Mouse (Mus musculus) left cerebral cortex, postnatal 10 days (tissue): ENCODE measurements at regions not wholly inside any gene's neighbourhood (a gene's known extent, or its start where the extent isn't known, plus 50 kb on each side); places are given as distances from the start of the nearest gene placed in this dataset.

ENCODE experiments used
- DNase-seq, 2 experiments: peaks; one replicate each; pipeline ENCODE4 v3.0.0; 2021 to 2022; ENCODE audit warnings: low spot score in 2 of 2, mixed read lengths in 1 of 2; ENCODE audit errors: extremely low spot score in 1 of 2
- intact Hi-C: fragments of 180-260 bp; cut with DNase I; formaldehyde crosslinking; loops from one replicate; pipeline ENCODE4 v1.15.1; 2025

DNA sequence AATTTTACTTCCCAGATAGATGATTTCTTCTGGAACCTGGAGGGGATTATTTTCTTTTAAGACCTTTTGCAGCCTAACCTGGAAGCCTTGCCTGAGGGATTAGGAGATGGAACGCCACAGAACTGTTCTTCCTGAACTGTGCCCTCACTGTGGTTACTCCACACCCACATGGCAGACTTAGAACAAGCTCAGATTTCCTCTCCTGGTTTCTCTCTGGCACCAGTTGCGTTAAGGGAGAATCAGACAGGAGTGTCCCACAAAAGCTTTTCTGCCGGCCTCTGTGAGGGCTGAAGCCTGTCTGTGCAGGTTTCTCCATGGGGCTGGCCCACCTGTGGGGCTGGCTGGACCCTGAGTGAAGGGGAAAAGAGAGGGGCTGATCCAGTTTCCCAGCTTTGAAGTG lies 500.1 kb upstream of the Btbd3 start:
- no peak for DNase-seq
- intact Hi-C loops: no loop called here

DNA sequence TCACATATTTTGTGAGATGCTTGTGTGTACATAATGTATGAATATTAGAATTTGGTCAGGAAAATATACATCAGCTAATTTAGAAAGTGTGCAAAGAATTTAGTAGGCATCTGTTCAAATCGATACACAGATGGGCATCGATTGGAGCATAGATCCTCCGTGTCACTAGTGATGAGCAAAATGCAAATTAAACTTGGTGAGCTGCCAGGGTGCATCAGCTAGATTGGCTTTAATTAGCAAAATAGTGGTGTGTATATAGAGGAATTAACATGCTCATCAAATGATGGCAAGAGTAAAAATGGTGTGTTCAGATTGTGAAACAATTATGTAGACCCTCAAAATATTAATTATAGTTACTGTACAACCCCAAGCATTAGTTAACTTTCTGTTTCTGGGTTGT lies 501.9 kb upstream of the Btbd3 start:
- no peak for DNase-seq

DNA sequence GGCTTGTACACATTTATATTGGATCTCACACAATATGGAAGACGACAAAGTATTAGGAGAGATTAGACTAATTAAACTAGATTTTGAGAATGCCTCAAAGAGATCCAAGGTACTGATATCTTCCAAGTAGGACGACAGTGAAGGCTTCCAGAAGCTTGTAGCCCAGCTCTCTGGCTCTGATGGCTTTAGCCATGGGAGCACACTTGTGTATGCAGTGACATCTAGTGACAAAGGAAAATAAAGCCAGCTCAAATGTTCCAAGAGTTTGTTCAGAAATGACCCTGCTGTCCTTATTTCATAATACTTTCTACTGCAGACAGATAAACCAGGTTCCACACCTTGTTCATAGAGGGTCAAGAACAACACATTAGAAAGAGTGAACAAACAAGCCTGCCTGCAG lies 524.0 kb upstream of the Btbd3 start:
- intact Hi-C loops: loop anchor here (2.0 to 10.0 kb wide), 3 partner anchors 616 to 1248 kb away; partner anchors contain the start of gene Jag1
- DNase-seq: peak; percentile 28 to 48

More for the DNA sequence above, 501.9 kb upstream of the Btbd3 start:
- intact Hi-C loops: no loop called here

DNA sequence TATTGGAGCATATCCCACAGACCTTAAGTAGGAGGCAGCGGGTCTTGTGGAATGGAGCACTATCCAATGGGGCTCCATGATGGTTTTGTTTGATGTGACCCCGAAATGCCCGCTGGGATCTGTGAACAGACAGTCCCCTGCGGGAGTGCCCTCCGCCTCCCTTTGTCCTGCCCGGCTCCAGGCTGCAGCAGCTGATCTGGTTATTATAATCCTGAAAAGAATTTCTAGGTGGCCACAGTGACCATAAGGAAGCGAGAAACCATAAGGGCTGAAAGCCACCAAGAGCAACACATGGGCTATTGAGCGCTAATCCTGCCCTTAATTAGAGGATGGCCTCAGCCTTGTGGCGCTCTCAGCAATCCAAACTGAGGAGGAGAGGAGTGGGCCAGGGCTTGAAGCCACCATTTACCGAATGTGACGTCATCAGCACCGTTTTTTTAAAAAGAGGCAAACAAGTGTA lies 525.9 kb upstream of the Btbd3 start:
- intact Hi-C loops: loop anchor here (10.0 kb wide), 1 partner anchor 1246 kb away; no protein-coding TSS in a partner anchor
- DNase-seq: no peak

DNA sequence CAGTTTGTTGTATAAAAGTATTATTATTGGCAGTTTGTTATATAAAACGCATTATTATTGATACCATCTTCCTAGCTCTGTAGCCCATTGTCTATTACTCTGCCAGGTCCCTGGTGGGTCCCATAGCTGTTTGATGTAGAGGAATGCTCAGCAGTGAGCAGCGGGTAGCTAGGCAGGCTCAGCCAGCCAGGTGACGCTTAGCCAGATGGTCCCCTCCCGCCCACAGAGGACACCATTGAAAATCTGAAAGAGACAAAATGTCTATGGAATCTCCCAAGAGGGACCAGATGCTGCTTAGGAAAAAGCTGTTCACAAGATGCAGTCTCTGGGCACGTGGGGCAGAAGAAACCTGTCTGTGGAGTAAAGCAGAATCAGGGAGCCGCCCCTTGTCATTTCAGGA lies 526.5 kb upstream of the Btbd3 start:
- peak; percentile 27 for DNase-seq
- intact Hi-C loops: loop anchor here (10.0 kb wide), 1 partner anchor 1245 kb away; no protein-coding TSS in a partner anchor

DNA sequence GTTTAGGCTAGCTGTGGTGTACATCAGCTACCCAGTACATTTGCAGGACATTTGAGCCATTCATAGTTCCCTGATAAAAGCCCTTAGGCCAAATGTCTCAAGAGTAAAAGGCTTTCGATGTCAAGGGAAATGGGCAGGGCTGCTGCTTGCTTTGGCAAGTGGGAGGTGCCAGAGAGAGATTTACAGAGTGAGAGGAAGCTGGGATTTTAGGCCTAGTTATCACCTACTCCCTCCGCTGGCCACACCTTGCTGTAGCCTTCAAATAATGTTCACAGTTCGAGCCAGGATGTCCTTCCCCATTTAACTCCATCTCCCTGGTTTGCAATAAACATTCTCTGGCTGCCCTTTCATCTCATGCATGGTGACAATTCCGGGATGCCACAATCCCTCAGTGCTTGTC lies 527.2 kb upstream of the Btbd3 start:
- intact Hi-C loops: no loop called here
- DNase-seq: peak in 1 of 2 experiments; percentile 22

DNA sequence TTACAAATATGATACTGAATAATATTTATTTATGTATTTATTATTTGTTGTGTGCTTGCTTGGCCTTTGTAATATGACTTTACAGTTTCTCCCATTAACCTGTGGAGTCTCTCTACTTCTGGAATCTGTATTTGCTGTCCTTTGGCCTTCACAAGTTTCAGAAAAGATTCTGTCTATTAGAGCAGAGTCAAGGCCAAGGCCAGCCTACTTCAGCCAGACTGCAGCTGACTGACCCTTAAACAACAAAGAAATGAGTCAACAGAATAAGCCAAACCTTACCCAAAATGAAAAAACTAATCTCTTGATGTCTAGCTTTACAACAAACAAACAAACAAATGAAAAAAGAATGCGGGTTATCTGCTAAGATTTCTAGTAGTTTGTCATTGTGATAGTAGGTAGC lies 532.7 kb upstream of the Btbd3 start:
- intact Hi-C loops: no loop called here
- no peak for DNase-seq

DNA sequence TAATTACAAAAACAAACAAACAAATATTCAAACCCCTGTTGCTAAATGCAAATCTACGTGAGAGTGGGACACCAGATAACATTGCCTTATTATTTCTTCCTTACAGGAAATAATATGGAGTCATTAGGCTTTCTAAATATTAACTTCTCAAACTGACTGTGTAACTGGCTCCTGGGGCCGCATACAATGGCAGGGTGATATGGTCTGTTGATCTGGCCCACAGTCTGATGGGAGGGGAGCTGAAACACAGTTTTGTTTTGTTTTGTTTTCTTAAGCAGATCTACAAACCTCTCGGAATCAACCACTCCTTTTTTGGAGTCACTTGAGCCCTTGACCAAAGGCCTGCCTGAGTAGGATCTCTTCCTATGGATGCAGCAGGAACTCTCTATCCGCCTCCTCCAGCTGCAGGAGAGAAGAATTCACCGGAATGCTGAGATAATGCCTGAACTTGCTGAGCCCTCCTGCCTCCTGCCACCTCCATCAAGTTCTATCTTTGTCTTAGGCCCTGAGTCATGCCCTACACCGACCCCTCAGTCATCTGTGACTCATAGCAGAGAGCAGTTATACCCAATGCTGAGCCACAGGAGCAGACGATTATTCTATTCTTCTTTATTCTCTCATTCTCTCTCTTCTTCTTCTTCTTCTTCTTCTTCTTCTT lies 534.5 kb upstream of the Btbd3 start:
- DNase-seq: no peak
- intact Hi-C loops: no loop called here

DNA sequence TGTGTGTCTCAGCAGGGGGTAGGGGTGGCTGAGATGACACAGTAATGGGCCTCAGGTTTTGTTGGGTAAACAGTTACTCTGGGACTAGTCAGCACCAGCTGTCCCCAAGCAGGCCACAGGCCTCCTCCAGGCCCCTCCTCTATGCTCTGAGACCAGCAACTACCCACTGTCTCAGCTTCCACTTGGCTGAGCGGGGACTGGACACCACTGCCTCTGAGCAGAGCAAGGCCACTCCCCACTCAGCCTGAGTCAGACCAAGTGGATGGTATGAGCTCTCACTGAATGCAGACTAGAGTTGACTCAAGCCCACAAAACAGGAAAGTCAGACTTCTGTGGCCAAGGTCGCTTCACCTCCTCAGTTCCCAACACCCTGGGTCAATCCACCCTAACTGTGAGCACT lies 540.5 kb upstream of the Btbd3 start:
- intact Hi-C loops: no loop called here
- DNase-seq: no peak

DNA sequence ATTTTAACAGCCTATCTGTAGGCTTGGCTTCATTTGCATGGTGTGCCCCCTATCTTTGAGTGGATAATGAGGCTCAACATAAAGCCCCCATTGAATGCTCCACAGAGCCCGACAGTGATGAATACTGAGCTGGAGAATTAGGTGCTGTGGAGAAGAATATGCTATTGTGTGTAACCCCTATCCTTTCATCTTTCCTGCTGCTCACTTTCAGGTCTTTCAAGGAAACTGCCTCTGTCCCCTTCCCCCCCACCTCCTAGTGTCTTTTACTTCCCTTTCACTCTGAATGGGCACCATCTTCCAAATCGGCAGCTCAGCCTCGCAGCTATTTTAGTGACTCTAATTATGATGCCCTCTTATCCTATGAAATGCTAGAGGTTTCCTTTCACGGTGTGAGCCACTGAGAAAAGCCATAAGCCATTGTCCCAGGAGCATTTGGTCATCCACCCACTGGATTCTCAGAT lies 549.8 kb upstream of the Btbd3 start:
- no peak for DNase-seq
- intact Hi-C loops: no loop called here

DNA sequence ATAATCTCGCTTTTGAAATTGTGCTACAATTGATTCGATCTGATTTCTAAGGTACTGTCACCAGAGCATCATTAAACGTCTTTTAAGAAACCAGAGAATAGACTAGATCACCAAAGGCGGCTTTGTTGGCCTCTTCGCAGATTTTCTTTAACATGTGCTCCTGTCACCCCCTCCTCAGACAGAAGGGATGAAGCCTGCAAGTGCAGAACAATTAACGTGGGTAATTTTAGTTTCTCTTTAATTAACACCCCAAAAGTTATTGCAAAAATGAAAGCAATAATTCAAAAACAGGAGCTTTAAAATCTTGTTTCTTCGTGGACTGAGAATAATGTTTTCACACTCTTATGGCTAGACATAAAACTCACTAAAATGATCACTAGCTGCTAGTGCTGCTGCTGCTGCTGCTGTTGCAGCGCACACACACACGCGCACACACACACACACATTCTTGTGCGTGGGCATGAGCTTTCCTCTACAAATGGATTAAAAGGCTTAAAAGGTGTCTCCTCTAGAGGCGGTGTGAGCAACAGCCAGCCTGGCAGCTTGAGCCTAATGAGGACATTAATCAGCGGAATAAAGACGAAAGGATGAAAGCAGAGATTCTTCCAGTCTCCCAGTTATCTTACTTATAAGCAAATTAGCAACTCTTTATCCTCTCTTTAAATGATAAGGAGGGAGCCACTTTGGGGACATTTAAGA lies 550.5 kb upstream of the Btbd3 start:
- intact Hi-C loops: no loop called here
- DNase-seq: peak in 1 of 2 experiments; percentile 33

DNA sequence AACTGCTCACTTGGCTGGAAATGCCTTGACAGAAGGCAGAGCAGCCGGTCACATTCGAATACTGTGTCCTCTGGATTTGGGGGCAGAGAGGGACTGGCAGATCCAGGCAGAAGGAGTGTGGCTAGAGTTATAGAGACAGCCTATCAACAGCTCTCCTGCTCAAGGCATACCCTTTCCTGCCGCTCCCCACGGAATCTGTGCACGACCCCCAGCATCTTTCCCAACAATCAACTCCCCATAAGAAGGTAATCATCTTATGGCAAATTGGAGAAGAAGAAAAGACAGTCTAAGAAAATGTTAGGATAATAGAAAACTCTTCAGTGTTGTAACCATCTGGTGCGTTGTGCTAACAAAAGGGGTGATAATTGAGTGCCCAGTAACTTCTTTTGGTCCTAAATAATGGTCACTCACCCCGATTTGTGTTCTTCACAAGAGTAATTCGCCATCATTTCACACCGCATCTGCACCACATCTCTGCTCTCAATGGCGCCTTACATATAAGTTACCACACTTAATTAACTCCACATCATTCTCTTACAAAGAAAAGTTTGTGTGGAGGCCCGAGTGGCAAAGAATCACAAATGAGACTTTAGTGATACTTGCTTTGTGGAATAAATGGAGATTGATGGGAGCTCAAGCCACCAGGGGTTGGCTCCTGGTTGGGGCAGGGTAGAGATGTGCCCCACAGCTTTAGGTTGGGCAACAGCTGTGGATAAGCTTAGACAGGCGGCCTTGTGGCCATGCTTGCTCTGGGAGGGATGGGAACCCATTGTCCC lies 551.2 kb upstream of the Btbd3 start:
- intact Hi-C loops: no loop called here

DNA sequence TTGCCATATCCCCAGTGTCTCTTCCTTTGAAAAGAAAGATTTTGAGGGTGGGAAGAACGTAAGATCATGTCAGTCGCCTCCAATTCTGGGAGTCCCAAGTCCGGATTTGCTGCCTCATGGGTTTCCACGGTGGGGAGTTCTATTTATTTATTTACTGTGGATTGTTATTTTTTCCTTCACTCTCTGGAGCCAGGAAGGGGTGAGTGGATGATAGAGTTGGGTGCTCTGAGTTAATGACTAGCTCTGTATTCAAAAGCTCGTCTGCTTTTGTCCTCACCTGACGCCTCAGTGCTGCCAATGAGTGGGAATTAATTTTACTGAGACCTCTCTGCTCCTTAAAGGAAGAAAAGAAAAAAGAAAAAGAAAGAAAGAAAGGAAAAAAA lies 551.8 kb upstream of the Btbd3 start:
- intact Hi-C loops: no loop called here
- no peak for DNase-seq

More for the DNA sequence above, 551.2 kb upstream of the Btbd3 start:
- no peak for DNase-seq

DNA sequence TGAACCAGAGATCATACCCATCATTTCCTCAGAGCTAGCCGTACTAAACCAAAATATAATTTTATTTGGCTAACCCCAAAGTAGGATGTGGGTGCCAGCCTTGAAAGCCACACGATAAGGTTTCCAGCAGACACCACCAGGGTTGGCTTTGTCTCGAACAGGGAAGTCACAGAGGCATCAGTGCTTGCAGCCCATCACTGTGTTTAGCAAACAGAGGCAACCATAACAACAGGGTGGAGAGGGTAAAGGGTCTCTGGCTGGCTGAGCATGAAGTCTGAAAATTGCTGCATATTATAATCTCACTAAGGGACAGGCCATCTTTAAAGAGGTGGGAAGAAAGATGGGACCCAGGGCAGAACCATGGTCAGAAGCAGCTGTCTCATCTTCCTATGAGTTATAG lies 552.3 kb upstream of the Btbd3 start:
- intact Hi-C loops: no loop called here
- DNase-seq: no peak

DNA sequence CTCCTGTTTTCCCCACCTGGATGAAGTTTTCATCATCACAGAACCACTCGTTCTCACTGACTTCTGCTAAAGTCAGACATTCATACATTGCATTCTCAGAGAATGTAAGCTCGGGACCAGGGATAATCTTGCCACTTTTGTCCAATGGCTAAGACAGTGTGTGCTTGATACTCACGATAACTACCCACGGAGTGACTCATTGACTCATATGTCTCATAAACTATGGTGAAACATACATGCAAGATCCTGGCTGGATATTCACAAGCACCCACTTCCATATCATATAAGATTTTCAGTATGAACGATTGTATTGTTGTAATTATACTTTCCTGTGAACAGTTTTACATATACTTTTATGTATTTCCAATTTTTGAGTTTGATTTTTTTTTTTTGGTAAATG lies 560.5 kb upstream of the Btbd3 start:
- DNase-seq: no peak
- intact Hi-C loops: no loop called here

DNA sequence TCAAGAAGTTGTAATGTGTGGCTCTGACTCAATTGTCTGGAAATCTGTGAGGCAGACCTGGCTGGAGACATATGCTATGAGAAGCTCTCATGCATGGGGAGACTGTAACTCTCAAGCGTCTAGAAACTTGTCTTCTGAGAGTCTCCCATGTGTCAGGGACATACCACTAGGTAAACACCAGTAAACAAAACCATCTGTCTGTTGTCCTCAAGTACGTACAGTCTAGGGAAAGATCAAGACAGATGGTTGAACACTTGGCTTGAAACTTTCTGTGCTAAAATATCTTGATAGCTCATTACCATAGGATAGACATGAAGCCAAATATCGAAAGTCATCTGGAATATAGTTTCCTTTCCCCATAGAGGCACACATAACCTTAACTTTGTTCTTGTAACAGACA lies 562.3 kb upstream of the Btbd3 start:
- intact Hi-C loops: no loop called here
- no peak for DNase-seq

DNA sequence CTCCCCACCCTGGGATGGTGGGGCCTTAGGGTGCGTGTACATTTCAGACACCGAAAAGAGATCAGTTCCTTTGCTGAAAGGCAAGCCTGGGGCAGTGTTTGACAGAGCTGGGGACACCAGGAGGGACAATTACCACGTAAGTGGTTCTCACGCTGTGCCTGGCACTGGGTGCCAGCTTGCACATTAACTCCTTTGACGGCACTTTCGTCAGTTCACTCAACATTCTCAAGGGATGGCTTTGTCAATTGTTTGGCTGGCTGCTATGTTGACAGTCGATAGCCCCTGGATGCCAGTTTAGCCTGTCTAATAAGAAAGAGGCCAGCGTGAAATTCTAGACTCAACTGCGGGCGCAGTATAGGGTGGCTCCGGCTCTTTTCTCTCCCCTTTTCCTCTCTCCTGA lies 569.2 kb upstream of the Btbd3 start:
- intact Hi-C loops: no loop called here
- no peak for DNase-seq

DNA sequence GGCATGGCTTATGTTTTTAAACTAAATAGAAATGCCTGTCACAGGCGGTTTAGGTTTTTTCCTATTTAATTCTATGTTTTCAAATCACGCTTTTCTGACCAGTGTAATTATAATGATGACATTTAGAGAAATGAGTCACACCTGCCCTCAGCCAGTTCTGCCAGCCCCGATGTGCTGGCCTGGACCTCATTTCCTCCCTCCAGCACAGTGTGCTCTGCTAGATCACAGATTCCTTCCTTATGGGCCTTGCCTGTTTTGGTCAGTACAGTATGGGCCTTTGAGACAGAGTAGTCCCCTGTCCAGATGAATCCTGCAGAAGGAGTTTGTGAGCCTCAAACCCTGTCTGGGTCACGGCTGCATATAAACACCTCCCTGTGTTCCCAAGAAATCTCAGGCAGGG lies 569.6 kb upstream of the Btbd3 start:
- intact Hi-C loops: no loop called here

DNA sequence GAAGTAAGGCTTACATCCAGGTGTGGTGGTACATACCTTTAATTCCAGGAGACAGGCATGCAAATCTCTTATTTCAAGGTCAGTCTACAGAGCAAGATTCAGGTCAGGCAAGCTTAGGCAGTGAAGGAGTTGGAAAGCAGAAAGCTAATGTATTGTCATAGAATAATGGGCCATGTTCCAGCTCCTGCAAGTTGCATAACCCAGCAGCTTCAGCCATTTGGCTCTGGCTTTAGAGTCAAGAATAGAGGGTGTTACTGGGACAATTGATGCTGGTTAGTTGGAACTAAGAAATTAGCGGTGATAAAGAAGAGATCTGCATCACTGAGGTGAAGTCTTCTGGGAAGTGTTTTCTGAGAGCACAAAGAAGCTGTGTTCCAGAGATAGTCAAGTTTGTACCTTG lies 565.3 kb upstream of the Jag1 start:
- intact Hi-C loops: no loop called here
- DNase-seq: no peak

More for the DNA sequence above, 569.6 kb upstream of the Btbd3 start:
- no peak for DNase-seq

DNA sequence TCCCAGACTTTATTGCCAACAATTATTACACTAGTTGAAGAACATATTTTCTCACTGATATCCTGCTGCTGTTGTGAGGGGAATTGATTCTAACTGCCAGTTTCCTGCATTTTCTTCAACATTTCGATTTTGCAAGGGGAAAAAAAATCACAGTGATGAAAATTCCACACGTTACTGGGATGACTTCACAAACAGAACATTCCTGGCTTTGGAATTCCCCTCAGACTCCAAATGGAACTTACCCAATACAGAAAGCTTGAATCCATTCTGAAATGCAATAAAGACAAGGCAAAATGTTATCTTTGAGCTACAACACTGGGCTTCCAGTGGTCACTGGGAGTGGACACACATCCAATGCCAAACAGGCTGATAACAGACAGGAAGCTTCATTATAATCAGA lies 546.7 kb upstream of the Jag1 start:
- intact Hi-C loops: no loop called here
- DNase-seq: no peak
